Mouse (Mus musculus): ENCODE results near the gene Ror1.

The Ror1 gene

GRCm38 (mm10) chr4:100398079-100398478, 302.5 kb downstream of the Ror1 start:
- no peak for DNase-seq

GRCm38 (mm10) chr4:100401078-100401477, 305.5 kb downstream of the Ror1 start:
- no peak for DNase-seq

GRCm38 (mm10) chr4:100401581-100402470, 306.2 kb downstream of the Ror1 start:
- no peak for DNase-seq

GRCm38 (mm10) chr4:100407261-100407874, 311.8 kb downstream of the Ror1 start:
- peak; percentile 42 for DNase-seq

GRCm38 (mm10) chr4:100409521-100409920, 313.9 kb downstream of the Ror1 start:
- no peak for DNase-seq

GRCm38 (mm10) chr4:100411841-100412539, 316.4 kb downstream of the Ror1 start:
- no peak for DNase-seq

GRCm38 (mm10) chr4:100422756-100423155, 327.2 kb downstream of the Ror1 start:
- DNase-seq = no peak

GRCm38 (mm10) chr4:100426101-100426500, 330.5 kb downstream of the Ror1 start:
- no peak for DNase-seq

- no peak for DNase-seq
Observed at GRCm38 (mm10) chr4:100429371-100429900, 333.8 kb downstream of the Ror1 start.

- no peak for DNase-seq
Observed at GRCm38 (mm10) chr4:100435281-100436168, 339.9 kb downstream of the Ror1 start.

- no peak for DNase-seq
Observed at GRCm38 (mm10) chr4:100436169-100436547, 340.6 kb downstream of the Ror1 start.

GRCm38 (mm10) chr4:100446897-100447296, 351.3 kb downstream of the Ror1 start:
- DNase-seq = no peak

- DNase-seq = no peak
Observed at GRCm38 (mm10) chr4:100462493-100463120, 367.0 kb downstream of the Ror1 start.

GRCm38 (mm10) chr4:100478592-100479321, 383.2 kb downstream of the Ror1 start, which contains the start of gene Ube2u:
Ube2u (plus strand) TSS chr4:100478849.
- no peak for DNase-seq

- no peak for DNase-seq
Observed at GRCm38 (mm10) chr4:100488447-100488846, 392.9 kb downstream of the Ror1 start.

Data from thymus, postnatal 25 days (tissue).